Mouse (Mus musculus) heart, postnatal 0 days (tissue): ENCODE measurements around the gene D230025D16Rik. TPM values are rescaled to one million over a fixed set of nuclear protein-coding genes. Genes with fewer than 3 reads are reported as not detected.

Source experiments
- ATAC-seq: fragments of 200-750 bp; cut with Nextera tagmentation; 2 replicates; pipeline ENCODE4 v1.8.0; 2017; ENCODE audit warnings: low read depth, moderate number of reproducible peaks, moderate library complexity; ENCODE audit not compliant: insufficient read depth
- DNase-seq: peaks from one replicate; pipeline ENCODE4 v3.0.0-alpha.2; 2016; ENCODE audit warnings: low spot score
- H3K27ac ChIP-seq: fragments of 300-500 bp; sonication (generic); 2 replicates; pipeline ENCODE4 v1.5.1; 2014; ENCODE audit warnings: low read depth, mild to moderate bottlenecking
- H3K27me3 ChIP-seq: fragments of 300-500 bp; sonication (generic); 2 replicates; pipeline ENCODE4 v1.6.1; 2014; ENCODE audit warnings: low read length, mixed read lengths; ENCODE audit not compliant: control insufficient read depth, insufficient read depth
- H3K36me3 ChIP-seq: fragments of 300-500 bp; sonication (generic); replicated peaks from 2 replicates; pipeline ENCODE4 v1.6.1; 2014; ENCODE audit warnings: low read length, mixed read lengths; ENCODE audit not compliant: control insufficient read depth, insufficient read depth
- H3K4me1 ChIP-seq: fragments of 300-500 bp; sonication (generic); 2 replicates; pipeline ENCODE4 v1.6.1; 2014; ENCODE audit warnings: antibody characterized with exemption; ENCODE audit not compliant: control insufficient read depth, insufficient read depth
- H3K4me2 ChIP-seq: fragments of 300-500 bp; sonication (generic); 2 replicates; pipeline ENCODE4 v1.6.1; 2014; ENCODE audit warnings: low read depth, mild to moderate bottlenecking, low read length, moderate library complexity
- H3K4me3 ChIP-seq: fragments of 300-500 bp; sonication (generic); 2 replicates; pipeline ENCODE4 v1.5.1; 2014; ENCODE audit warnings: low read depth, low read length
- H3K9ac ChIP-seq: fragments of 300-500 bp; sonication (generic); replicated peaks from 2 replicates; pipeline ENCODE4 v1.6.1; 2014; ENCODE audit warnings: low read depth, low read length, mixed read lengths
- H3K9me3 ChIP-seq: fragments of 300-500 bp; sonication (generic); replicated peaks from 2 replicates; pipeline ENCODE4 v1.6.1; 2016; ENCODE audit warnings: low read length; ENCODE audit not compliant: control insufficient read depth
- CTCF ChIP-seq: IDR thresholded peaks from 2 replicates; pipeline ENCODE4 v1.5.1; 2016; ENCODE audit warnings: antibody characterized with exemption, control low read depth, low read depth
- EP300 ChIP-seq: IDR thresholded peaks from 2 replicates; pipeline ENCODE4 v1.6.1; 2016; ENCODE audit warnings: antibody characterized with exemption, low read depth
- WGBS: fragments of 180-500 bp; shearing (Covaris S2); extraction: QIAGEN DNeasy Blood & Tissue Kit; methylation state at CpG from one replicate; pipeline ENCODE4 v1.1.7; 2014; 5-methylcytosine and 5-hydroxymethylcytosine counted together
- polyA plus RNA-seq: library from polyadenylated mRNA; unstranded; fragments of >200 nt; fragmentation: Nextera tagmentation; extraction: Ambion mirVana; gene quantifications from 2 replicates; pipeline ENCODE4 v1.2.1, GENCODE M21; 2015
- total RNA-seq: library from RNA; depleted of rRNA; stranded (reverse); fragments of >200 nt; gene quantifications from 2 replicates; pipeline ENCODE4 v1.2.3, GENCODE M21; 2014; ENCODE audit warnings: low replicate concordance

Gene D230025D16Rik
- total and polyA plus RNA-seq, 2 experiments from 2014 or later, result 14.3 to 30.4 TPM

- no peak for TF ChIP-seq EP300
- TF ChIP-seq CTCF, result no peak
- 88% methylated on average over 7 of the region's 7 CpGs for WGBS
- no peak overlapping the region for H3K4me3 ChIP-seq
- no peaks in the 10 kb centered on the region for H3K9me3 ChIP-seq
- no peaks in the 10 kb centered on the region for H3K4me1 ChIP-seq
- DNase-seq (no peak), ATAC-seq (no peak)
- no peak overlapping the region for H3K27ac ChIP-seq
- no peak overlapping the region for H3K4me2 ChIP-seq
- H3K36me3 ChIP-seq, result peaks cover 49% of the 10 kb centered on the region
- H3K9ac ChIP-seq, result no peak overlapping the region
- H3K27me3 ChIP-seq, result no peaks in the 10 kb centered on the region
These were observed 16.1 kb downstream of the D230025D16Rik start for GRCm38 (mm10) chr8:105241016-105241415.

DNA sequence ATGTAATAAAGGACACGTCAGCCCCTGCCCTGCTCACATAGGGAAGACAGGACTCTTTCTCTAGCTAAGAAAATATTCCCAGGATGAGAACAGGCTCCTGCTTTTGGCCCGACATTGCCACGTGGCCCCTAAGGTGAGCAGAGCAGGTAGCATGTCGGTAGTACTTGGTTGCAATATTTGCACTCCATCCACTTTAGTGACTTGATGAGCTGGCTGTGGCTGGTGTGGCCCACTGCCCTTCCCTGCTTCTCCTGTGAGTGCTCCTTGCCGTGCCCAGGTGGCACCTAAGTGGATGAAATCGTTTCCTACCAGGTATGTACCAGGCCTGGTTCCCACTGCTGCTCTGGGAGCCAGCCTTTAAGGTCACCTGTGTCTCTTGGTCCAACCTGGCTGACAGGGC lies 27.0 kb downstream of the D230025D16Rik start:
- peaks cover 62% of the 10 kb centered on the region for H3K36me3 ChIP-seq
- peaks cover 14% of the 10 kb centered on the region for H3K4me1 ChIP-seq
- TF ChIP-seq EP300 (no peak), CTCF (no peak)
- DNase-seq (no peak), ATAC-seq (no peak)
- H3K9ac ChIP-seq, result no peak overlapping the region
- WGBS, result 89% methylated on average over 6 of the region's 6 CpGs
- H3K27ac ChIP-seq, result no peak overlapping the region
- H3K4me3 ChIP-seq, result no peak overlapping the region
- no peak overlapping the region for H3K4me2 ChIP-seq
- no peaks in the 10 kb centered on the region for H3K9me3 ChIP-seq
- 0 out of 2 replicates have a peak, but pooled peaks cover 11% of the 10 kb centered on the region for H3K27me3 ChIP-seq

DNA sequence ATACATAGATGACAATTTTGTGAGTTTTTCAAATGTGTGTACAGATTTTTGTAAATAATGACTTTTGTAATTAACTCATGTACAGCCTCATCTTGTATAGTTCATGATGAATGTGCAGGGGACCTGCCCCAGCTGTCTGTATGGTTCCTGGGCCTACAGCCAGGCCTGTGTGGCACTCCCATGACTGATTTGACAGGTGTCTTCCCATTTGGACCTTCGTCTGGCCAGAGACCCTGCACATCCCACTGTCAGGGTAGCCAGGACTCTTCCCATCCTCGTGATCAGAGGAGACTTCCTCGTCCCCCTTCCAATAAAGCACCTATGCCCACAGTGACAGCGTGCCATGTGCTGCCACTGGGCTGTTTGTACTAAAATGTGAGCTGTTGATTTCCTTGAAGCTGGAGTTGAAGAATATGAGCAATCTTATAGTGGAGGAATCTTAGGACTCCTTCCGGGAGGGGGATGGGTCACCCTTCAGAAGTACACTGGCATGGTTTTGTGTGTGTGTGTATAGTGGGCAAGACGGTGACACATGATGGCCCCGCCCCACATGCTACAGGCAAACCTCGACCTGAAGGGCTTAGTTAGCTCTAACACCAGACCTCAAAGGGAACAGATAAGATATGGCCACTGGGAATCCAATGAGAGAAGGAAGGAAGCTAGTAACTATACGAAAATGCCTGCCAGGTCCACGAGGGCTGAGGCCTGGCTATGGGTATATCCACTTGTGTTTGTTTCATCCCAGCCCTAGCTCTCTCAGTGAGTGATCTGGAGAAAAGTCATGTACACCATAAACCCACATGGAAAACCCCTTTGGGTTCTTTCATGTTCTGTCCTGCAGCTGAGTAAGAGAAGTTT lies 28.0 kb downstream of the D230025D16Rik start:
- Histone ChIP-seq H3K27me3 (0 out of 2 replicates have a peak, but pooled peaks cover 11% of the 10 kb centered on the region), H3K9ac (no peak overlapping the region), H3K9me3 (no peaks in the 10 kb centered on the region), H3K36me3 (peaks cover 53% of the 10 kb centered on the region), H3K4me1 (peaks cover 14% of the 10 kb centered on the region), H3K4me3 (no peak overlapping the region), H3K27ac (no peak overlapping the region), H3K4me2 (no peak overlapping the region)
- TF ChIP-seq EP300 (no peak), CTCF (no peak)
- DNase-seq (no peak), ATAC-seq (no peak)
- WGBS, result 66% methylated on average over 10 of the region's 10 CpGs

DNA sequence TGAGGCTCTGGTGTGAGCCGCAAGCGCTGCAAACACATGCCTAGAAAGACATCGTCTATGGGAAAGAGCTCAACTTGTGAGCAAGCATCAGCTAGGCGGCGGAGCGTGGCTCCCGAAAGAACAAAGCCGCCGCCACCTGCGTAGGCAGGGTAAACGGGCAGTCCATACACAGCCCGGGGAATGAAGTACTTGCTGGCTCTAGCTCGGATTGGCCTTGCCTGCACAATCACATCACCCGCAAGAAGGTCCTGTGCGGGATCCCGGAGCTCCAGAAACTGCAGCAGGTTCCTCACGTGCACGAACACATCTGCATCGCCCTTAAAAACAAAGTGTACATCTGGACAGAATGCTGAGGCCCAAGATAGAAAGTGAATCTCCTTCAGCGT lies 28.8 kb downstream of the D230025D16Rik start:
- Histone ChIP-seq H3K4me2 (peak overlapping the region; percentile 99), H3K36me3 (peaks cover 45% of the 10 kb centered on the region), H3K9ac (no peak overlapping the region; the same call in 1 of the 2 replicates), H3K9me3 (no peaks in the 10 kb centered on the region), H3K27ac (no peak overlapping the region), H3K4me1 (peaks cover 16% of the 10 kb centered on the region), H3K27me3 (peaks cover 15% of the 10 kb centered on the region; the same call in 1 of the 2 replicates), H3K4me3 (peak overlapping the region; percentile 67)
- no peak for DNase-seq
- TF ChIP-seq CTCF (no peak), EP300 (no peak)
- ATAC-seq, result no peak
- WGBS, result 48% methylated on average over 20 of the region's 20 CpGs

- TF ChIP-seq EP300, result 0 out of 2 replicates have a peak, but pooled peaks have one; percentile 28
- TF ChIP-seq CTCF, result peak; percentile 76
- H3K27me3 ChIP-seq, result peaks cover 15% of the 10 kb centered on the region; the same call in 1 of the 2 replicates
- 1% methylated on average over 70 of the region's 74 CpGs for WGBS
- H3K4me2 ChIP-seq, result peak overlapping the region; percentile 99
- H3K9me3 ChIP-seq, result no peaks in the 10 kb centered on the region
- H3K4me1 ChIP-seq, result peaks cover 22% of the 10 kb centered on the region
- peak overlapping the region; percentile 67 for H3K4me3 ChIP-seq
- peak overlapping the region; percentile 55 for H3K9ac ChIP-seq
- ATAC-seq (peak; percentile 79), DNase-seq (peak; percentile 82)
- peak overlapping the region; percentile 78 for H3K27ac ChIP-seq
- peaks cover 40% of the 10 kb centered on the region for H3K36me3 ChIP-seq
These were observed 29.4 kb downstream of the D230025D16Rik start for GRCm38 (mm10) chr8:105254152-105254965.
